Mouse (Mus musculus) layer of hippocampus, postnatal 25 days (tissue): ENCODE data around the gene Ccdc97. TPM values are rescaled to one million over a fixed set of nuclear protein-coding genes. Genes with fewer than 3 reads are reported as not detected.

Experiments
- DNase-seq, 2 experiments: peaks; one replicate each; pipeline ENCODE4 v3.0.0; 2022; ENCODE audit warnings: mixed read lengths in 2 of 2, low spot score in 1 of 2; ENCODE audit errors: extremely low spot score in 1 of 2
- total RNA-seq, 2 experiments: library from RNA; stranded (reverse); gene quantifications; 2 replicates each; pipeline ENCODE4 v1.2.3; 2021

The Ccdc97 gene
- total RNA-seq, 2 experiments from 2014 or later: 54.6 to 58.5 TPM

DNA sequence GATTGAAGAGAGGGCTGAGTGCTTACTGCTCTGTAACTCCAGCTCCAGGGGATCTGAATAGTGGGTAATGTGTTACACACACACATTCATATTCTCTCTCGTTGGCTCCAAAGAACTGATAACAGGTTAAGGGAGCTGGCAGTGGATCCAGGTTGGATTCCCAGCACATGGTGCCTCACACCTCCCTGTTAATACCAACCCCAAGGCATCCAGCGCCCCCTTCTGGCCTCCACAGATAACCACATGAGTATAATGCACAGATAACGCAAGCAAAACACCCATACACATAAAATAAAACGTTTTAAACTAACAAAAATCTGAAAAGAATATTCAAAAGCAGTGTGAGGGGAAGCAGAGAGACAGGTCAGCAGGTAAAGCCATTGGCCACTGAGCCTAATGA is 46.4 kb downstream of the Ccdc97 start:
- no peak for DNase-seq

DNA sequence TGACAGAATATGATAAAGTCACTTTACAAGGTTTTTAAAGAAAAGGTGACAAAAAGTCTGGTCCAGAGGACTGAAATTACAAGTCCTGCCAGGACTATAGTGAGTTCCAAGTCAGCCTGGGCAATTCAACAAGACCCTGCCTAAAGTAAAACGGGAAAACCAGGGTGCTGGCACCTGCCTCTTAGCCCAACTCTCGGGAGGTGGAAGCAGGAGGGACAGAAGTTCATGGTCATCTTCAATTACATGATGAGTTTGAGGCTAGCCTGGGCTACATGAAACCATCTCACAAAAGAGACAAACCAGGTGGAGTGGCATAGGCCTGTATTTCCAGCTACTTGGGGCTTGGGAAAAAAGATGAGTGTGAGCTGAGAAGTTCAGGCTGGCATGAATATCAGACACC is 47.2 kb downstream of the Ccdc97 start:
- DNase-seq: no peak

DNA sequence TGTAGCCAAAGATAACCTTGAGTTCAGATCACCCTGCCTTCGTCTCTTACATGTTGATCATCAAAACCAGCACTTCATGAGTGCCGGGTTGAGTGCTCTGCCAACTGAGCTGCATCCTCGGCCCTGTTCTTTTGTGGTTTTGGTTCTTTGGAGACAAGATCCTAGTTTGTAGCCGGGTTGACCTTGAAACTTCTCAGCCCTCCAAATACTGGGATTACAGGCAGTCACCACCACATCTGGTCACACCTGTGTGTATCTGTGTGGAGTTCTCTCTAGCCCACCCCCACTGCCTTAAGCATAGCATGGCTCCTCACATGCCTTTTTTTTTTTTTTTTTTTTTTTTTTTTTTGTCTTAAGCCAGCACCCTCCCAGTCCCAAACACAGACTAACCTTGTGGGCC is 48.8 kb downstream of the Ccdc97 start:
- DNase-seq: no peak

DNA sequence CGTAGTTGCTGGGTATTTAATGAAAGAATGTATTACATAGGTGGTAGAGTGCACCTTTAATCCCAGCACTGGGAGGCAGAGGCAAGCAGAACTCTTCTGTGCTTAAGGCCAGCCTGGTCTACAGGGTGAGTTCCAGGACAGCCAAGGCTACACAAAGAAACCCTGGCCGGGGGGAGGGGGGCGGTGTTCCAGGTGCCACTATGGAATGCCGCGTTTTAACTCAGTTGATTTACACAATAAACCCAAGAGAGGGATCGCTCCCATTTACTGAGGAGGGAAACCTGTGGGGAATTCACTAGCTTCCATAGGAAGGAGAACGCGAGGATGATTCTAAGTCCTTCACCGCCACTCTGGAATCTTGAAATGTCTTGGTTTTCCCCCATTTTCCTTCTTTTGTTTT is 49.3 kb downstream of the Ccdc97 start:
- no peak for DNase-seq

DNA sequence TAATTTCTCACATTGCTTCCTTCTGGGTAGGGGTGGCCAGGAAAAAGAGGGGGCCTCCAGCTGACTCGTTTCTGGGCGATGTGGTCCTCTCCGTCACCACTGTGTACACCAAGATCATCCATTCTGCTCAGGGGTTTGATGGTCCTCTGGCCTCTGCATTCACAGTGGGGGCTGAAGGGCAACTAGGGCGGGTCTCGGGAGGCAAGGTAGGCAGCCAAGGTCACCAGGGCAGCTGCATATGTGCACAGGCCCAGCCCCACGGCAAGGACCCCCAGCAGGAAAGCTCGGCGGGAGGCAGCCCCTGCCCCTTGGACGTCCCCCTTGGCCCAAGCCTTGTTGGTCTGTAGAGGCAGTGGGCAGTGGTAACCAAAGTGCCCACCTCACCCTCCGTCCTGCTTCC is 49.7 kb downstream of the Ccdc97 start:
- DNase-seq: no peak

DNA sequence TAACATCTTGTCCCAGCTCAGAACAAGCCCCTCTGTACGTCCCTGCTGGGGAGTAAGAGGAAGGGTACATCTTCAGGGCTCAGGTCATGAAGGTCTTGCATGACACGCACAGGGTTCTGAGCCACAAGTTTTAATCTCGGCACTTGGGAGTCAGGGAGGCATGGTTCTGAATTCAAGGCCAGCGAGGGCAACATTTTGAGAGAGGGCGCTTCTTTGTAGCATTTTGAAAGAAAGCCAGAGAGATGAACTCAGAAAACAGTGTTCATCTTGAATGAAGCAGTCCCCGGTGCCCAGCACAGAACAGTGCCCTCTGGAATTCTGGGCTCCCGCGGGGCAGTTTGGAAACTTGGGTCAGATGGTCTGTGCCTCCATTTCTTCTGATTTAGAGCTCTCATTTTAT is 52.5 kb downstream of the Ccdc97 start:
- no peak for DNase-seq

Other genes with a start within 250 kb of the Ccdc97 start
- gene Ceacam1, start 241.5 kb downstream of the Ccdc97 start, total RNA-seq: 1 to 10 TPM; 3.1 TPM
- under 1 TPM; 0.27 to 0.28 TPM for gene Ceacam2, start 179.2 kb downstream of the Ccdc97 start, total RNA-seq
- gene Erich4, start 103.2 kb downstream of the Ccdc97 start, total RNA-seq: under 1 TPM in 1 of 2 experiments, not detected in 1; 0.39 TPM
- gene Dmac2, start 99.7 kb downstream of the Ccdc97 start, total RNA-seq: 10 to 100 TPM; 48.7 to 54.5 TPM
- gene B3gnt8, start 92.4 kb downstream of the Ccdc97 start, total RNA-seq: 1 to 10 TPM; 2.0 to 2.3 TPM
- 10 to 100 TPM; 40.1 to 45.5 TPM for gene Bckdha, start 60.1 kb downstream of the Ccdc97 start, total RNA-seq
- 10 to 100 TPM; 26.4 to 30.5 TPM for gene Exosc5, start 59.9 kb downstream of the Ccdc97 start, total RNA-seq
- 10 to 100 TPM; 12.7 to 16.5 TPM for gene Tmem91, start 43.9 kb downstream of the Ccdc97 start, total RNA-seq
- 10 to 100 TPM; 25.2 to 25.7 TPM for gene B9d2, start 38.3 kb downstream of the Ccdc97 start, total RNA-seq
- gene Tgfb1, start 32.1 kb downstream of the Ccdc97 start, total RNA-seq: 1 to 10 TPM; 7.0 to 8.6 TPM
- gene Hnrnpul1, start 35.7 kb upstream of the Ccdc97 start, total RNA-seq: 100 to 1,000 TPM; 103 to 114 TPM
- gene Axl, start 69.6 kb upstream of the Ccdc97 start, total RNA-seq: 10 to 100 TPM; 37.2 to 43.5 TPM
- gene Cyp2s1, start 97.8 kb upstream of the Ccdc97 start, total RNA-seq: 1 to 10 TPM; 1.2 to 1.3 TPM
- under 1 TPM; 0.19 to 0.27 TPM for gene Cyp2b10, start 178.5 kb upstream of the Ccdc97 start, total RNA-seq